Mouse (Mus musculus) limb, embryonic 10.5 days (tissue): ENCODE measurements around the gene Trim15. TPM values are rescaled to one million over a fixed set of nuclear protein-coding genes. Genes with fewer than 3 reads are reported as not detected.
"Not testable (repeated sequence)": the region's sequence is repeated elsewhere in the genome, so short reads cannot be mapped to it uniquely, and the experiment has no call there.

Experiments used
- DNase-seq: peaks from one replicate; pipeline ENCODE4 v3.0.0-alpha.2; 2017; ENCODE audit warnings: low spot score
- H3K27ac ChIP-seq: fragments of 300-500 bp; sonication (generic); 2 replicates; pipeline ENCODE4 v1.5.1; 2016; ENCODE audit warnings: mild to moderate bottlenecking
- H3K27me3 ChIP-seq: fragments of 300-500 bp; sonication (generic); 2 replicates; pipeline ENCODE4 v1.6.1; 2016; ENCODE audit warnings: low read depth, mild to moderate bottlenecking; ENCODE audit not compliant: poor library complexity, severe bottlenecking
- H3K36me3 ChIP-seq: fragments of 300-500 bp; sonication (generic); 2 replicates; pipeline ENCODE4 v1.6.1; 2016; ENCODE audit warnings: mild to moderate bottlenecking, moderate library complexity
- H3K4me1 ChIP-seq: fragments of 300-500 bp; sonication (generic); 2 replicates; pipeline ENCODE4 v1.6.1; 2016
- H3K4me3 ChIP-seq: fragments of 300-500 bp; sonication (generic); 2 replicates; pipeline ENCODE4 v1.5.1; 2016; ENCODE audit warnings: mild to moderate bottlenecking, moderate library complexity
- H3K9me3 ChIP-seq: fragments of 300-500 bp; sonication (generic); replicated peaks from 2 replicates; pipeline ENCODE4 v1.6.1; 2016; ENCODE audit warnings: mild to moderate bottlenecking
- WGBS: fragments of 180-500 bp; shearing (Covaris S2); methylation state at CpG from one replicate; pipeline ENCODE4 v1.1.7; 2016; 5-methylcytosine and 5-hydroxymethylcytosine counted together
- polyA plus RNA-seq: library from polyadenylated mRNA; unstranded; fragments of >200 nt; fragmentation: Nextera tagmentation; extraction: Ambion mirVana; gene quantifications from 2 replicates; pipeline ENCODE4 v1.2.1, GENCODE M21; 2016

Gene Trim15
- polyA plus RNA-seq, 1 experiment from 2014 or later: 0.30 TPM

DNA sequence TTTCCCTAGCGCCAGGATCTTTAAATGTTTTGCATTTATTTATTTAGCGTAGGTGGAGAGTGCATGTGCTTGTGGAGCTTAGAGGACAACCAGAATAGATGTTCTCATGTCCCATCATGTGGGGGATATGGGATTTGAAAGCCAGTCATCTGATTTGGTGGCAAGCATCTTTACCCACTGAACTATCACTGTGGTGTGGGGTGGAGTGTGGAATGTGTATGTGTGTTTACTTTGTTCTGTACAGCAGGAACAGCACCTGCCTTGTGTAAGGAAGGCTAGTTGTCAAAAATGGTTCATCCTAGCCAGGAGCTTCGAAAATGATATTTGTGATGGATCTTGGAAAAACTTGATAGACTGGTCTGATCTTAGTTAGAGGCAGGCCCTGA is 30.6 kb downstream of the Trim15 start:
- Histone ChIP-seq H3K9me3 (no peaks in the 10 kb centered on the region), H3K4me3 (peak overlapping the region; percentile 76), H3K27me3 (no peaks in the 10 kb centered on the region), H3K4me1 (peaks cover 9% of the 10 kb centered on the region), H3K36me3 (no peaks in the 10 kb centered on the region), H3K27ac (peak overlapping the region; percentile 95)
- DNase-seq: no peak
- 21% methylated on average over 3 of the region's 3 CpGs for WGBS

GRCm38 (mm10) chr17:36835591-36836426 is 31.2 kb downstream of the Trim15 start:
- Histone ChIP-seq H3K4me3 (peak overlapping the region; percentile 76), H3K27me3 (no peaks in the 10 kb centered on the region), H3K36me3 (no peaks in the 10 kb centered on the region), H3K4me1 (peaks cover 9% of the 10 kb centered on the region), H3K27ac (peak overlapping the region; percentile 95), H3K9me3 (no peaks in the 10 kb centered on the region)
- WGBS: 36% methylated on average over 12 of the region's 12 CpGs
- peak; percentile 48 for DNase-seq

GRCm38 (mm10) chr17:36832694-36833093 is 34.3 kb downstream of the Trim15 start:
- peaks cover 9% of the 10 kb centered on the region for H3K4me1 ChIP-seq
- DNase-seq: no peak
- WGBS: 63% methylated on average over 4 of the region's 4 CpGs

DNA sequence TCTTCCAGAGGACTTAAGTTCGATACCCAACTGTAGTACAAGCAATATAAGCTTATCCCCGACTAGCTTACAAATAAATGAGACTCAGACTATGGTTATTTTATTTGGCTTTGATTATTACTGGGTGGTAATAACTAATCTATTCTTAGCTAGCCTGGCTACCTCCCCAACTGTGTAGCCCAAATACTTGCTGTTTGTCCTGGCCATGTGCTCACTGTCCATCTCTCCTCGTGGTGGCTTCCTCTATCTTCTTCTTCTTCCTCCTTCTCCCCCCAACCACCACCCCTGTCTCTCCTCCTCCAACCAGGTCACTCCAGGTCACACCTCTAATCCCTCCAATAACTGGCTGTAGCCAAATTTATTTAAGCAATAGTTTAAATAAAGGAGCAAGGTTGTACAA is 36.5 kb downstream of the Trim15 start:
- WGBS: 85% methylated on average over 3 of the region's 3 CpGs
- Histone ChIP-seq H3K4me1 (no peaks in the 10 kb centered on the region), H3K27ac (no peak overlapping the region), H3K36me3 (no peaks in the 10 kb centered on the region), H3K9me3 (no peaks in the 10 kb centered on the region), H3K27me3 (no peaks in the 10 kb centered on the region), H3K4me3 (no peak overlapping the region)
- no peak for DNase-seq

More at GRCm38 (mm10) chr17:36832694-36833093, 34.3 kb downstream of the Trim15 start:
- Histone ChIP-seq H3K9me3 (no peaks in the 10 kb centered on the region), H3K36me3 (no peaks in the 10 kb centered on the region), H3K4me3 (no peak overlapping the region), H3K27me3 (no peaks in the 10 kb centered on the region), H3K27ac (no peak overlapping the region)

DNA sequence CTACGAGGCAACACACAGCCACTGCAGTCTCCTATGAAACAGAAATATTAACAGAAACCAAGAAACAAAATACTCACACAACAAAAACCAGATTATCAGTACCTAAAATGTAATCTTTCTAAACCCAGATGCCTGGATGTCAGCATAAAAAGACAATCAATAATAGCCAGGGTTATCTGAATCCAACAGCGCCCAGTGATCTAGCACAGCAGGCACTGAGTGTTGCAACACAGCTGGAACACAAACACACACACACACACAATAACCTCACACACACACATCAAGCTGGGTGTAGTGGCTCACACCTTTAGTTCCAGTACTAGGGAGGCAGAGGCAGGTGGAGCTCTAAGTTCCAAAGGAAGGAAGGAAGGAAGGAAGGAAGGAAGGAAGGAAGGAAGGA is 38.5 kb downstream of the Trim15 start:
- Histone ChIP-seq H3K27me3 (no peaks in the 10 kb centered on the region), H3K9me3 (no peaks in the 10 kb centered on the region), H3K36me3 (no peaks in the 10 kb centered on the region), H3K27ac (no peak overlapping the region), H3K4me3 (no peak overlapping the region), H3K4me1 (no peaks in the 10 kb centered on the region)
- 92% methylated on average over 2 of the region's 2 CpGs for WGBS
- DNase-seq: no peak

DNA sequence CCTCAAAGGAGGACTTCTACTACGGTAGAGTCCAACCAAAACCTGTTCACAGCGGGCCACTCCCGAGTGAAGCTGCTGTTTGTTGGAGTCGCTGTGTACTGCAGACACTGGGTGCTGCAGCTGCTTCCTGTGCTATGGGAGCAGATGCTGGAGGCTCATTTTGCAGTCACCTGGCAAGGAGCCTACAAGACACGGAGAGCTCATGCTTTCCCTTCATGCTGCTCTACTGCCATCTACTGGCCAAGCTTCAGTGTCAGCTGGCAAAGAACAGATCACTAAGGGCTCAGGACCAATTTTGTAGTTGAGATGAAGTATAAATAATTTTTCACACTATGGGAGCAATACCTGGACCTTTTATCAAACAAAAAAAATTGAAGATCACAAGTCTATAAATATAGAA is 41.0 kb downstream of the Trim15 start:
- H3K4me3 ChIP-seq, H3K9me3 ChIP-seq, H3K4me1 ChIP-seq, H3K27me3 ChIP-seq, H3K36me3 ChIP-seq, H3K27ac ChIP-seq: not testable (repeated sequence)
- peak; percentile 61 for DNase-seq
- WGBS: 13% methylated on average over 5 of the region's 5 CpGs

- DNase-seq: no peak
- H3K36me3 ChIP-seq: no peaks in the 10 kb centered on the region
- H3K27me3 ChIP-seq: no peaks in the 10 kb centered on the region
- no peak overlapping the region for H3K27ac ChIP-seq
- WGBS: 27% methylated on average over 4 of the region's 4 CpGs
- no peak overlapping the region for H3K4me3 ChIP-seq
- no peaks in the 10 kb centered on the region for H3K9me3 ChIP-seq
- no peaks in the 10 kb centered on the region for H3K4me1 ChIP-seq
Measured at GRCm38 (mm10) chr17:36825525-36825924, 41.5 kb downstream of the Trim15 start.

GRCm38 (mm10) chr17:36824005-36824404 is 43.0 kb downstream of the Trim15 start:
- peak; percentile 43 for DNase-seq
- Histone ChIP-seq H3K4me1 (no peaks in the 10 kb centered on the region), H3K27ac (no peak overlapping the region), H3K9me3 (no peaks in the 10 kb centered on the region), H3K36me3 (no peaks in the 10 kb centered on the region), H3K27me3 (no peaks in the 10 kb centered on the region), H3K4me3 (no peak overlapping the region)

- Histone ChIP-seq H3K4me3 (no peak within 1 kb of the TSS), H3K36me3 (no peaks in the 10 kb centered on the region), H3K27me3 (no peaks in the 10 kb centered on the region), H3K27ac (no peak within 1 kb of the TSS), H3K9me3 (no peaks in the 10 kb centered on the region), H3K4me1 (no peaks in the 10 kb centered on the region)
- DNase-seq: no peak
Measured at GRCm38 (mm10) chr17:36811871-36812270, 55.1 kb downstream of the Trim15 start, which contains the start of gene H2-M10.6. TSS of gene H2-M10.6 (plus strand) at chr17:36812171.

Other genes with a start within 250 kb of the Trim15 start
- not detected in 2 replicates for gene H2-M9, start 224.5 kb downstream of the Trim15 start, polyA plus RNA-seq
- not detected in 2 replicates for gene H2-M1, start 195.0 kb downstream of the Trim15 start, polyA plus RNA-seq
- gene H2-M10.5, start 94.3 kb downstream of the Trim15 start, polyA plus RNA-seq: not detected in 2 replicates
- not detected in 2 replicates for gene H2-M10.6, start 55.0 kb downstream of the Trim15 start, polyA plus RNA-seq
- gene Trim26, start 30.1 kb downstream of the Trim15 start, polyA plus RNA-seq: 36.7 and 48.1 TPM in 2 replicates
- 5.1 and 5.8 TPM in 2 replicates for gene Trim10, start 2.4 kb upstream of the Trim15 start, polyA plus RNA-seq
- gene Trim40, start 22.9 kb upstream of the Trim15 start, polyA plus RNA-seq: not detected in 2 replicates
- not detected in 2 replicates for gene Trim31, start 30.9 kb upstream of the Trim15 start, polyA plus RNA-seq
- 0.13 and 0.45 TPM in 2 replicates for gene Rnf39, start 75.7 kb upstream of the Trim15 start, polyA plus RNA-seq
- gene Ppp1r11, start 84.5 kb upstream of the Trim15 start, polyA plus RNA-seq: 152 and 174 TPM in 2 replicates
- gene Znrd1, start 91.3 kb upstream of the Trim15 start, polyA plus RNA-seq: 107 and 114 TPM in 2 replicates
- 8.9 and 9.5 TPM in 2 replicates for gene Znrd1as, start 91.4 kb upstream of the Trim15 start, polyA plus RNA-seq
- not detected in 2 replicates for gene 2410137M14Rik, start 114.0 kb upstream of the Trim15 start, polyA plus RNA-seq
- 0.55 and 1.2 TPM in 2 replicates for gene H2-M5, start 122.3 kb upstream of the Trim15 start, polyA plus RNA-seq
- 69.9 and 92.6 TPM in 2 replicates for gene Zfp57, start 134.0 kb upstream of the Trim15 start, polyA plus RNA-seq
- 0.08 and 0.20 TPM in 2 replicates for gene Mog, start 156.2 kb upstream of the Trim15 start, polyA plus RNA-seq
- 6.6 and 9.0 TPM in 2 replicates for gene Gabbr1, start 178.8 kb upstream of the Trim15 start, polyA plus RNA-seq
- gene Olfr90, start 221.3 kb upstream of the Trim15 start, polyA plus RNA-seq: 0.06 TPM in 1 of 2 replicates, not detected in the other
- 0.05 TPM in 1 of 2 replicates, not detected in the other for gene Olfr91, start 231.1 kb upstream of the Trim15 start, polyA plus RNA-seq